Mouse (Mus musculus): Measurements from ENCODE around the gene Pkhd1.
A peak's percentile ranks its signal among the peaks of the same experiment; 100 is the strongest.
"Not testable (repeated sequence)": the region's sequence is repeated elsewhere in the genome, so short reads cannot be mapped to it uniquely, and the experiment has no call there.

The Pkhd1 gene

DNA sequence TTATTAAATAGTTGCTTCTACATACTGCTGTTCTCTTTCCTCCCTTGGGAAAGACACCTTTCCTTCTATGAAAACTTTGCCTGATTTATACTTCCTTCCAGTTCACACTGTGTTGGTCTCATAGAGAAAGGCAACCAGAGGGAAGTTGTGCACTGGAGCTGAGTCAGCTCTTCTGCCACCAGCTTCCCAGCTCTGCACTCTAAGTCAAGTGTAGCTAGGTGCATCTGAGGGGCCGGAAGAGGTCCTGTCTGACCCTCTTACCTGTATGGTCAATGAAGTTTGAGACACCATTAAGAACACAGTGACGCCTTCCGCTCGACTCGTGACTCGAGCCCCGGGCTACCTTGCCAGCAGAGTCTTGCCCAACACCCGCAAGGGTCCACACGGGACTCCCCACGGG lies 131.8 kb downstream of the Pkhd1 start:
- DNase-seq (ENCODE audit: low spot score in 2 of 2) = no peak

DNA sequence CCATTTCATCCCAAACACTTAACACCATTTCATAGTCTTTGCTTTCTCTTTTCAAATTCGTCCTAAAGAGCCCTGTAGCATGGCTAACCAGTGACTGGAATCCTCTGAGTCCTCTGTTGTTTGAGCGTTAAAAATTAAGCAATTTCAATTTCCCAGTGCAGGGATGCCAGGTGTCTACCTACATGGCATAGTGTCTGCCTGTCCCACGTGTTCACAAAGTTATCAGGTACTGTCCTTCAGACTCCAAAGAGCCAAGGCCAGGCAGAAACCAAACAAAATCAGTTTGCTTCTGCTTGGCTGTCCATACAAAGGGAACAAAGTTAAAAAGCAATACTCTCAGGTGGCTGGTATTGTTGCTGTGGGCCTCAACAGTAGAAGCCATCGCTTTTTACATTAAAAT lies 136.0 kb downstream of the Pkhd1 start:
- DNase-seq (ENCODE audit: low spot score in 2 of 2) = no peak

DNA sequence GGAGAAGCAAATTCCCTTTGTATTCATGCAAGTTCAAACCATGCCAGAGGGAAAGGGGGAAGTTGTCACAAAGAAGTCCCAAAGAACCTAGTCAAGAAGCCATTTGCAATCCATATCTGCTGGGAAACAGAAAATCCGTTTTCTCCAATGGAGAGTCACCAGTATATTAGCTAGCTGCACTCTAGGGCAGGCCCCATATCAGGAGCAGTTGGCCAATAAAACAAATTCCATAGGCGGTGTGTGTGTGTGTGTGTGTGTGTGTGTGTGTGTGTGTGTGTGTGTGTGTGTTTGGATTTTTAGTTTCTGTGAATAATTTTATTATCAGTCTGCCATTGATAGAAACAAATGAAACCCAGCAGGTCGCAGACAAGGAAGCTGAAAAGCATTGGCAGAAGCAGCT lies 139.2 kb downstream of the Pkhd1 start:
- no peak for DNase-seq (ENCODE audit: low spot score in 2 of 2)

DNA sequence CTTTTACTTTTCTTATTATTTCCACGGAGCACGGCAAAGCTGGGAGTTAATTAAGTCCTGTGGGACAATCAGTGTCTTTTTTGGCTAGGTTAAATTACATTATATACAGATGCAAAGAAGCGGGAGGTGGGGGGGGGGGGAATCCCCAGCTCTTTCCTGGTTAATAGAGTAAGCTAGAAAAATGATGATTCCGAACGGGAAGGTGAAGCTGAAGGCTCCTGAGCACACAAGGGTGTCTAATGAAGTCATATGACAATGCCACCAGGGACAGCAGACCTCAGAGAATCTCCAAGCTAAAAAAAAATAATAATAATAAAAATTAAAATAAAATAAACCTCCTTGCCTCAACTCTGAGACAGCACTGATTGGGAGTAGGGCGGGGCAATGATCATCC lies 139.6 kb downstream of the Pkhd1 start:
- no peak for DNase-seq (ENCODE audit: low spot score in 2 of 2)

DNA sequence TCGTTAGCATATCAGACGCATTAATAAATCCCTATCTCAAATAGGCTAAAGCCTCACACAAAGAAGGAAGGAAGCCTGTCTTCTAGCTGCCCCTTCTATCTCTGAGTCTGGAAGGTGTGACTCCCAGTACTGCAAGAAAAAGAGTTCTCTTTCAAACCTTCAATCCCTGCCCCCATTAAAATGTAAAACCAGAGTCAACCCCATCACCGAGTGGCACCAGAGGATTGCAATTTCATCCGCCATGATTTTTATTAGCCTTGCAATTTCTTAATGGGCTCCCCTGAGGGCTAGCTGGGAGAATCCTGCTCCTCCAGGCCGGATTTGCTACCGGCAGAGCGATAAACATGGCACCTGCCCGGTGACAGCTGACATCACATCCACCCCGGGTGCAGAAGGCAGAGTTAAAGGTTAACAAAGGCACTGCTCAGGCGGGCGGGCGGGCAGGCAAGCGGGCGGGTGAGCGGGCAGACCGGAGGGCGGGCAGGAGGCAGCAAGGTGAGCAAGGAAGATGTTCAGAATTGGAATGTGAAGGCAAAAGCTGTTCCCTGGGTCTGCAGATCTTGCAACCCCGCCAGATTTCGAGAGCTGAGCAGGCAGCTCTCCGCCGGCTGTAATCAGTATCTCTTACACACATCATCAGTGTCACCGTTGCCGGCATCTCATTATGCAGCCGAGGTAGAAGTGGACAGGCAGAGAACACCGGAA lies 140.2 kb downstream of the Pkhd1 start:
- DNase-seq (ENCODE audit: low spot score in 2 of 2) = peak in 1 of 2 experiments; percentile 7

DNA sequence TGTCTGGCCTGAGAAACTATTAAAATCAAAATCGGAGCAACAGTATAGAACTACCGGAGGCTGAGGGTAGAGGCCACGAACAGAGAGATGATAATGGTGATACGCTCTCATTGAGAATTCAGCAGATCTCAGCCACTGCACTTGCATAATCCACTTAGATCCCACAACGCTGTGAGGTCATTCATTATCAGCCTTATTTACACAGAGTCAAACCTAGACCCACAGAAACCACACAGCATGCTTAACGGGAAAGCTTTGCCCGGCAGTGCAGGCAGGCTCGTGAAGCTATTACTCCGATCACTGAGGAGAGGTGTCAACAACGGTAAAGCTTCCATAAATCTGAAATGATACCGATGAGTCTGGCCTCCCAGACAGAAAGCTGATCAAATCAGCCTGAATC lies 147.1 kb downstream of the Pkhd1 start:
- no peak for DNase-seq (ENCODE audit: low spot score in 2 of 2)

DNA sequence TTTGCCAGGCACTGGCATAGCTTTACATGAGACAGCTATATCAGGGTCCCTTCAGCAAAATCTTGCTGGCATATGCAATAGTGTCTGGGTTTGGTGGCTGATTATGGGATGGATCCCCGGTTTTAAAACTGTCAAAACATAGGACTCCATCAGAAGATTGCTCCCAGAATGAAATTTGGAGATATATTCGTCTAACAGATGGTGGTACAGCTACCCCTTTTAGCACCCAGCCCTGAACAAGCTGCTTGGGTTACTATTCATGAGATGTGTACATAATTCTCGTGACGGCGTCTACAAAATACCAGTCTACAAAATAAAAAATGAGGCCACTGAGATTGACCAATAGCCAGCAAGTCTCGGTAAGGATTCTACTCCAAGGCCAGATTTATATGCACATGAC lies 147.5 kb downstream of the Pkhd1 start:
- no peak for DNase-seq (ENCODE audit: low spot score in 2 of 2)

DNA sequence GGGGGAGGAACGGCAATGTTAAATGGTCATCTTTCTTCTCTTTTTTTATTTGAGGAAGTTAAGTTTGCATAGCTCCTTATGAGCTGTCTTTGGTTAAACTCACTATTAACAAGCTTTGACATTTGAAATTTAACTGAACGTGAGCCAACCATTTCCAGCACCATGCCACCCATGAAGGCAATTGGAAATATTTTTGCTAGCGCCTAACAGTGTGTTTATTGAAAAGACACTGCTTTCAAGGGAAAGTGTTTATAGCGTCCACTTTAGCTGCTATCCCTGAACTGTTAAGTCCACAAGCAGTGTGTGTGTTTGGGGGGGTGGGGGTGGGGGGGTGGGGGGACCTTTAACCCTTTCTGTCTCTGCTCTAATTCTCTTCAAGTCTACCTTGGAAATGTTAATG lies 151.4 kb downstream of the Pkhd1 start:
- DNase-seq (ENCODE audit: low spot score in 2 of 2) = no peak

DNA sequence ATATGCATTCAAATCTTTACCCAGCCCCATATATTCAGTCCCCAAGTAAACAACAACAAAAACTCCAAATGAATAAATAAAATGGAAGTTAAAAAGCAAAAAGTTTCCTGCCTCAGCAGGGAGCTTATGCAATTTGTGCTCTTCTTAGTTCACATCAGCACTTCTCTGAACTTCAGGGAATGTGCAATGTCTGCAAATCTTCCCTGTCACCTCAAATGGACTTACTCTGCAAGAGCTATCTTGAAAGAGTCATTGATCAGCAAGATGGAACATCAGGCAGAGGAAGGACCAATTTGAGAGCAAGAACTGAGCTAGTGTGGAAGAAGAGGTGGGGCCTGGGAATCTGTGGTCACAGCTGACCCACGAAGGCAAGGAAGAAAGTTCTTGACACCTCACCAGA lies 163.2 kb downstream of the Pkhd1 start:
- DNase-seq (ENCODE audit: low spot score in 2 of 2) = no peak

DNA sequence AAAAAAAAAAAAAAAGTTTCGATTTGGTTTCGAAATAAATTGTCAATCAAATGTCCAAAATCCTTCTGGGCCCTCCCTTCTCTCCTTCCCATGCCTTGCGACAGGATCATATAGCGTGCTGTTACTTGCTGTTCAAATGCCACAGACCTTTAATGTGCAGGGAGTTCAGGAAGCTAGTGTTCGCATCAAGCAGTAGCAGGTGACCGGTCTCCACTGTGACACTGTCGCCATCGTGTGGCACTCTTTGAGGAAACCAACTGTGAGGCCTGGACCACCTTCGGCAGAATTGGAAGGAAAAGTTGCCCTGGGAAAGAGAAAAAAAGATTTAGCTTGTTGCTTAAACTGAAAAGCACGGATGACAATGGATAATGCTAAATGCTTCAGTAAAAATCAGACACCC lies 167.8 kb downstream of the Pkhd1 start:
- DNase-seq (ENCODE audit: low spot score in 2 of 2) = peak in 1 of 2 experiments; percentile 61

DNA sequence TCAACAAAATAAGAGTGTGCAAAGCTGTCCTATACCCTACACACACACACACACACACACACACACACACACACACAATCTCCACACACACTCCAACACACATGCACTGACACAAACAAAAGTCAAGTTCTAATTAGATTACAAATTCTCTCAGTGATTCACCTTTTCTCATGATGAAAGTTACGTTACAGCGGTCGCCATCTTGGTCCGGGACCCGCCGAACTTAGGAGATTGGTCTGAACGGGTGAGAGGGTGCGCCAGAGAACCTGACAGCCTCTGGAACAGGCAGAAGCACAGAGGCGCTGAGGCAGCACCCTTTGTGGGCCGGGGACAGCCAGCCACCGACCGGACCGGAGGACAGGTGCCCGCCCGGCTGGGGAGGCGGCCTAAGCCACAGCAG lies 185.8 kb downstream of the Pkhd1 start:
- not testable (repeated sequence) for DNase-seq (ENCODE audit: low spot score in 2 of 2)

DNA sequence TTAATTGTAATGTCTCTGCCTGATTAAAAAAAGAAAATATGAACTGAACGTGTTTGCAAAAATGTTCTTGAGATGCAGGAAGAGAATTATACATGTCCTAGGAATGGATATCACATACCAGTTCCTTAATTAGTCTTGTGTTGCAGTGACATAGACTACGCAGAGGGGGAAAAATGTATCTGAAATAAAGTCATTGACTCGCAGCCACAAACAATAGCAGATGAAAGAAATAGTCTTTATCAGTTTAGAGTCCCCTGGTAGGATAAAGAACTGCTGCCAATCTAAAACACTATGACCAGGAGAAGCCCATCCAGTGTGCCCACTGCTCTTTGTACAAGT lies 188.8 kb downstream of the Pkhd1 start:
- DNase-seq (ENCODE audit: low spot score in 2 of 2) = no peak

DNA sequence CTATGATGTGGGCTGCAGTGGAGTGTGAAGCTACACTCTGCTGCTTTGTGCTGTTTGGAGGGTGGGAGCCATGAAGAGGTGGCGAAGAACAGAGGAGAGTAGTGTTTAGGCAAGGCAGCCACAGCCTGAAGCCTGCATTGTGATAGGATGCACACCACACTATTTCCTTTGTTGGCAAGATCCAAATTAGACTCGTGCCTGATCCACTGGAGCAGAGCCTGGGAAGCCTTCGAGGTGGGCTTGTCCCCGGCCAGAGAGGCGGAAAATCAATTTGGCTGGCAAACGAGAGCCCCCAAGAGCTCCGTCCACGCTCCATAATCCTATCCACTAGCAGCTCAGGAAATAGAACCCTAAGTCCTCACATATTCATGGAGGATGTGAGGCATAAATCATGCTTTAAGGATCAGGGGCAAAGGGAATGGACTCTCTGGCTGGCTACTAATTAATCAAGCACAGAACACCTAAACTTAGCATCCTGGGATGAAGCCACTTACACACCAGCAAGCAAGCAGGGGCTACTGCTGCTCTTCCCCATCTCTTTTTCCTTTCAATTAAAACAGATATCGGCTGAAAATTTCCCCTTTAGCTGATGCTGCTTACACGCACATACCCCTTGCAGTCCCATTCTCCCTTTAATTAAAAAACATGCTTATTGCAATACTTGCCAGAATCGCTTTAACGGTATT lies 189.4 kb downstream of the Pkhd1 start:
- DNase-seq (ENCODE audit: low spot score in 2 of 2) = no peak

DNA sequence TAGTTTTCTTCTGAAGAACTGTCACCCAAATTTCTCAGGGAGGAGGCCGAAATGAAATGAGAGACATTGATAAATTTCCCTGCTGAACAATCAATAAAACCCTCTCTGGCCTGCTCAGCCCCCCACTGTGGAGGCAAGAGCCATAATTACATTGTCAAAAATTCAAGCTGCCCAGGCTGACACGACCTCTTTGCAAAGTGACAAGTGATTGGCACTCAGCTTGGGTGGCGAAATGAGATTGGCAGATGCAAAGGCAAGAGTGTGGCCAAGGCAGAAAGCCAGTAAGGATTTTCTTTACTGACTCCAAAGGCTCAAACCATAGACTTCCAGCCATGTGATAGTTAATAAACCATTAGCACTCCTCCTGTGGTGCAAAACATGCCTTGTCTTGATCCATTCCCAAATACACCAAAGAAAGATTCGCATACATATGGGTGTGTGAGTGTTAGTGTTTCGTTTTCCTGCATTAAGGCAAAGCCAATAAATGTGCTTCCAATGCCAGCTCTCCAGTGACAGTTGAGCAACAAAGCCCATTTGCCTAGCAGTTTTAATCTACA lies 208.4 kb downstream of the Pkhd1 start:
- DNase-seq (ENCODE audit: low spot score in 2 of 2) = no peak

DNA sequence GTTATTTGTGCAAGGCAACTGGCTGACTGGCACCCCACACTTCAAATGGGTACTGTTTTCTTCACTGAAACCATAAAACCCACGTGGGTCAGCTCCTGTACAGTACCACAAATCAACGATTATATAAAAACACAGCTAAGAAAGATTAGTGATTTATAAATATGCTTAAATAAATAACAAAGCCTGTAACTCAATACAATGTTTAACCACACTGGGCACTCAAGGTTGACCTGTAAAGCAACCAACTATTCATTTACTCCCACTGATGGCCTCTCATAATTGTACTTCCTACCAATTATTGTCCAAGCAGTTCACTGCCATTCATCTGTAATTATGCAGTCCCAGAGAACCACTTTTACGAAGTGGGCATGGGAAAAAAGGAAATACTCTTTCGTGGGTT lies 219.5 kb downstream of the Pkhd1 start:
- DNase-seq (ENCODE audit: low spot score in 2 of 2) = no peak

DNA sequence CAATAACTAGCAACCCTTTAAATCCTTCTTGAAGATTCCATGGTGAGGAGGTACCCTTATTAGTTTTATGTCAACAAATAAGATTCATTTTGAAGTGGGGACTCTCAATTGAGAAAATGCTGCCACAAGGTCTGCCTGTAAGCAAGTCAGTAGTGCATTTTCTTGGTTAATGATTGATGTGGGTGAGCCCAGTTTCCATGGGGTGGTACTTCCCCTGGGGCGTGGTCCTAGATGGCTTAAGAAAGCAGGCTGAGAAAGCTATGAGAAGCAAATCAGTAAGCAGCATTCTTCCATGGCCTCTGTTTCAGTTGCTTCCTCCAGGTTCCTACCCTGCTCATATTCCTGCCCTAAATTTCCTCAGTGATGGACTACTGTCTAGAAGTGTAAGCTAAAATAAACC lies 253.4 kb downstream of the Pkhd1 start:
- DNase-seq (ENCODE audit: low spot score in 2 of 2) = no peak

DNA sequence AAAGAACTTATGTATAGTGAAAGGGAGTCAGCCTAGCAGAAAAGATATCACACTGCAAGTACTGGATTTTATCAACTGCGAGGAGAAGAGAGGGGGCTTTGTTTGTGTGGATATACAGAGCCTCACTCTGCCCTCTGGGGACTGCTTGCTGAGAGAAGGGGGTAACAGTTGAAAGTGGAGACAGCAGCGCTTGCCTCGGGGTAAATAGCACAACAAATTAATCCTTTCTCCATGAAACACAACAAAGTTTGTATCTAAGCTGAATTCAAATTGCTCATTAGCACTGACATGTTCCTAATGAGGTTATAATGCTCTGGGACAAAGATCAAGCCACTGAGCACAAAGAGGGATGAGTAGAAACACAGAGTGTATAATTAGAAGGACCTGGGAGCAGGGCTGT lies 273.2 kb downstream of the Pkhd1 start:
- DNase-seq (ENCODE audit: low spot score in 2 of 2) = no peak

DNA sequence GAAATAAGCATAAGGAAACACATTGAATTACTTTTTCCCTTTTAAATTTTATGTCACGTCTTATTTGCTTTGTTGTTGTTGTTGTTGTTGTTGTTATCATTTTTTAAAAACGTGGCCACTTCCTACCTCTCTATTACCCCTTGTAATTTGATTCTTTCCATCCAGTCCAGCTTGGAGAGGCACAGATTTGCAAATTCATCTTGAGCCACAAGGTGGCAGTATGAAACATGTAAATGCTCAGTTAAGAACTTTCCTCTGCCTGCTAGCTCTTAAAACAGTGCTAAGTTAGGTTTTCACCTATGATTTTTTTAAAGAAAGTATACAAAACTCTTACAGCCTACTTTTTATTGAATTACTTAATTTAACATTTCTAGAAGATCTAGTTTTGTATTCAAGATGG lies 306.4 kb downstream of the Pkhd1 start:
- DNase-seq (ENCODE audit: low spot score in 2 of 2) = peak in 1 of 2 experiments; percentile 49

DNA sequence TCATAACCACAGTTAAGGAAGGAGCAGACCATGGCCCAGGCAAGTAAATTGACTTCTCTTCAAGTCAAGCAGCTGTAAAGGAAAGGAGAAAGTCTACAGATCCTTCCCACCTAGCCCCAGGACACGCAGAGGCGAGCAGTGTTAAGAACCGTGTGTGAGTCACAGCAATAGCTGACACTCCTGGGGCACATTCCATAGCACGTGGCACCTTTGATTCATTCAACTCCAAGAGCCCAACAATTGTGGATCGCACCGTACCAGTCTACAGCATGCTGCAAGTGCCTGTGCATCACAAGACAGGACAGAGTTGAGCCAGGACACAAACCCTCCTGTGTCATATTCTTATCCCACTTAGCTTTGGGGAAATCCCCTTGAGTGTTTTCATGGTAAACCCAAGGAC lies 306.9 kb downstream of the Pkhd1 start:
- no peak for DNase-seq (ENCODE audit: low spot score in 2 of 2)

DNA sequence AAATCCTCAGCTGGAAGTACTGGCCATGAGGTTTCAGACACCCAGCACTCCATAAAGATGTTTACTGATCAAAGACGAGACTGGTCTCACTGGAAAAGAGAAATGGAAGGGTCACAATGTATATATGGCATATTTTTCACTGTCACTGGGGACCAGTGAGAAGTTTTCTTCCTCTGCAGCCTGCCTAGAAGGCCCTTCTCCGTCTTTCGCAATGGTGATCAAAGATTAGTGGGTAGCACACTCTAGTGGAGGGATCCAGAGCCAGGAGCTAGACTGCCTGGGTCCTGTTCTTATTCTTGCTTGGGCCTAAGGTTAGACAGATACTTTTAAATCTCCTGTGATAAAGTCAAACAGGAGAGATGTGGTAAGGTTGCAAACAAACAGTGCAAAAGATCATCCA lies 311.7 kb downstream of the Pkhd1 start:
- DNase-seq (ENCODE audit: low spot score in 2 of 2) = no peak

DNA sequence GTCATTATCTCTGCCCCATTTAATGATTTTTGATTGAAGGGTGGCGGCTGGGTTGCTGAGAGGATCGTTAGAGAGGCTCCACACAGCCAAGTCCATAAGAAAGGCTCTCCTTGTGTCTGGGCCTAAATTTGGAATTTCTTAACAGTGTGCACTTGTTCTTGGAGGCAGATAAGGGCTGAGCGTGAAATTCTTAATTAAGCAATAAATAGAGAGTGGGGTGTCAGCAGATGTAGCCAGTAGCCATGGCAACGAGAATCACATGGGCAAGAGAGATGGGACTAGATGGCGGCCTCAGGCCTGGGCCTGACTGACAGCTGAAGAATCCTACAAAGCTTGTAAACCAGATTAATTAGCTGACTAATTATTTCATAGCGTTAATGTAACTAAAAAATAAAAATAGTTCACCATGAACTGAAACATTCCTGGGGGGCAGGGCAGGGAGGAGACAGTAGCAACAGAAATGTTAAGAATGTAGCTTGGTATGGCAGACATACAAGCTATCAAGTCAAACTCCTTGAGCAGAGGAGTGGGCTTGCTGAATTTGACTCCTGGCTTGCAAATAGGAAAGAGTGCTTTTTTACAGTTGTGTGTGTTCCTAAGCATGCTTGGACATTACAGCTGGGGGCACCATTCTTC lies 314.8 kb downstream of the Pkhd1 start:
- peak; percentile 9 to 19 for DNase-seq (ENCODE audit: low spot score in 2 of 2)

DNA sequence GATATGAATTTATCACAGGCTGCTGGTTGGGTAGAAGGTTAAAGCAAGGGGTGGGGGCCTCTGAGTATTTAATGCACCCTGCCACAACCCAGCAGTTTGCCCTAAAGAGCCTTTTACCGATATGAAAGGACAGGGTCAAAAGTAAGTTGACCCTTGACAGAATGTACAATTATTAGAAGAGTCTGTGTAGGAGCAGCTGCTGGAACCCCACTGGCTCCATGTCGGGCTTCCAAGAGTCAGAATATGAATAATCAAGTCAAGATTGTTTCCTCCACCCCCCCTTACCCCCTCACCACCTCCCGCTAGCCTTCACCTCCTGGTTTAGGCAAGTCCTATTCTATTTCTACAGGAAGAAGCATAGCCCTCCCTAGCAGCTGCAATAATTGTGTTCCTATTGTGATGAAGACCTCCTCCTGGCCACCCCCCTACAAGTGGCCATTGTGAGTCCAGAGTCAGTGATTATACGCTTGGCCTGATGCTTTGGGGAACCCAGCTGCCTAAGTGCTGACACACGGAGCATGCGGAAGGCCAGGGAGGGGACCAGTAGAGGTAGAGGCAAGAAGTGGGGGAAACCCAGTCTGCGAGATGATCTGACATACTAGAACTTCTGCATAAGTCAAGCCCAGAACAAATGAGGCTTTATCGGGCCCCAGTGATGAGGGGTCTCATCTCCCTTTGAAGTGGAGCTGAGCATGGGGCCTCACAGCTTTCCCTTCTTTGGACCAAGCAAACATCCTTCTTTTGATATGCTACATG lies 315.5 kb downstream of the Pkhd1 start:
- DNase-seq (ENCODE audit: low spot score in 2 of 2) = peak; percentile 11

Measured in frontal cortex, postnatal 10 days (tissue).